Mouse (Mus musculus) ES-E14 (cell line): Measurements from ENCODE around the gene Eps8l1. TPM values are rescaled to one million over a fixed set of nuclear protein-coding genes. Genes with fewer than 3 reads are reported as not detected.

ENCODE experiments used
- DNase-seq: peaks from one replicate; pipeline ENCODE4 v3.0.0-alpha.2; 2013; ENCODE audit warnings: low read depth, low spot score
- H3K27ac ChIP-seq: 2 replicates; pipeline ENCODE4 v1.5.1; 2012; ENCODE audit warnings: low read depth, mild to moderate bottlenecking, low read length, moderate library complexity, mixed read lengths; ENCODE audit not compliant: poor library complexity, insufficient read depth, severe bottlenecking
- H3K36me3 ChIP-seq: 2 replicates; pipeline ENCODE4 v1.6.1; 2012; ENCODE audit warnings: mild to moderate bottlenecking, low read length, moderate library complexity, mixed read lengths; ENCODE audit not compliant: control insufficient read depth, poor library complexity, insufficient read depth, severe bottlenecking
- H3K4me1 ChIP-seq, 2 experiments: fragments of 150-350 bp in 1 of 2; sonication (generic) in 1 of 2; 2 replicates each; pipeline ENCODE4 v1.6.1; 2012; ENCODE audit warnings: low read length in 2 of 2, mild to moderate bottlenecking in 1 of 2, mixed read lengths in 1 of 2; ENCODE audit not compliant: control insufficient read depth in 2 of 2, insufficient read depth in 2 of 2, poor library complexity in 1 of 2
- H3K4me3 ChIP-seq, 2 experiments: fragments of 150-350 bp in 1 of 2; sonication (generic) in 1 of 2; 2 replicates each; pipeline ENCODE4 v1.5.1; 2012; ENCODE audit warnings: low read length in 2 of 2, low read depth in 1 of 2, mild to moderate bottlenecking in 1 of 2, mixed read lengths in 1 of 2; ENCODE audit not compliant: insufficient read depth in 1 of 2, poor library complexity in 1 of 2, severe bottlenecking in 1 of 2
- H3K9ac ChIP-seq: 2 replicates; pipeline ENCODE4 v1.6.1; 2012; ENCODE audit warnings: low read depth, mild to moderate bottlenecking, low read length, mixed read lengths; ENCODE audit not compliant: poor library complexity, insufficient read depth, severe bottlenecking
- H3K9me3 ChIP-seq: fragments of 150-350 bp; sonication (generic); 2 replicates; pipeline ENCODE4 v1.6.1; 2012; ENCODE audit warnings: low read depth, mild to moderate bottlenecking, low read length; ENCODE audit not compliant: control insufficient read depth, insufficient read depth
- CHD2 ChIP-seq: IDR thresholded peaks from 2 replicates; pipeline ENCODE4 v1.6.1; 2014; ENCODE audit warnings: mild to moderate bottlenecking, low read depth, low read length, inconsistent platforms
- HCFC1 ChIP-seq: IDR thresholded peaks from 2 replicates; pipeline ENCODE4 v1.6.1; 2012; ENCODE audit warnings: low read length, inconsistent platforms, borderline replicate concordance; ENCODE audit not compliant: insufficient read depth
- MAFK ChIP-seq: IDR thresholded peaks from 2 replicates; pipeline ENCODE4 v1.6.1; 2014; ENCODE audit warnings: mild to moderate bottlenecking, low read depth, low read length, inconsistent platforms; ENCODE audit not compliant: insufficient read depth
- ZC3H11A ChIP-seq: IDR thresholded peaks from 2 replicates; pipeline ENCODE4 v1.6.1; 2012; ENCODE audit warnings: low read depth, mild to moderate bottlenecking, inconsistent platforms, low read length, borderline replicate concordance
- ZNF384 ChIP-seq: IDR thresholded peaks from 2 replicates; pipeline ENCODE4 v1.6.1; 2012; ENCODE audit warnings: low read depth, low read length, inconsistent platforms
- in situ Hi-C, 2 experiments: fragments of 600-800 bp; cut with MboI; formaldehyde crosslinking; loops; one replicate each; pipeline ENCODE4 v1.15.1; 2025; ENCODE audit warnings: low sequenced_read_pairs in 2 of 2, inconsistent platforms in 1 of 2; ENCODE audit not compliant: unreplicated experiment in 2 of 2
- total RNA-seq: library from RNA; depleted of rRNA; stranded (reverse); fragments of 300-350 nt; gene quantifications from 2 replicates; pipeline ENCODE4 v1.2.3, GENCODE M21; 2012

The Eps8l1 gene
- total RNA-seq, 1 experiment, result 0.18 TPM

DNA sequence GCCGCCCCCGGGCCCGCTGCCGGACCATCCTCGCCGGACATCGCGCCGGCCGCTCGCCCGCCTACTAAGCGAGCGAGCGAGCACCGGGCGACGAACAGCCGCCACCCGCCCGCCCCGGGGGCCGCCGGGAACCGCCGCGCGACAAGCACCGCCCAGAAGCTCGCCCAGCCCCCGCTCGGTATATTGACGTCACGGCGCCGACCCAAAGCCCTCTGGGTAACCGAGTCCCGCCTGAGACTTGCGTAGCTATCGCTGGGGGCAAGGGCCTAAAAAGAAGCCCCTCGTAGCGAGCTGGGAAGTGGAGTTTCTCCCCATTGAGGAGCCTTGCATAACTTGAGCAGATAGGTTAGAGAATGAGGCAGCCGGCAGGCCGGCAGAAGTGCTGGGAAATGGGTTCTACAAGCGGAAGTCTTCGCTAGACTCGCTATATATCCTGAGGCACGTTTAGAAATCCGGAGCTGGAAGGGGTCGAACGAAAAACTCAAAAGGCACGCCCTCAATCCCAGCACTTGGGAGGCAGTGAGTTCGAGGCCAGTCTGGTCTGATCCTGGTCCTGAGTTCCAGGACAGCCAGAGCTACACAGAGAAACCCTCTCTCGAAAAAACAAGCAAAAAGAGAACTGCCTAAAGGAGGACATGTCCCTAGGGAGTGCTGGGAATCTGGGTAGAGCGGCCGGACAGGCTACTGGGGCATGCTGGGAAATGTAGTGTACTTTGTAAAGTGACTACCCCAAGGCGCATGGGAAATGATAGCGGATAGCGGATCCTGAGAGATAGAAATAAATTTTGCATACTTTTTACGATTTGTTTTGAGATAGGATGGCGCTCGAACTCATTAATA, 41.3 kb downstream of the Eps8l1 start, which contains the start of gene Ppp1r12c:
TSS of gene Ppp1r12c (minus strand) at position 123 of the 840 bp plus-strand sequence.
- Histone ChIP-seq H3K36me3 (peaks cover under 1% of the 10 kb centered on the region; the same call in 1 of the 2 replicates), H3K9me3 (no peaks in the 10 kb centered on the region), H3K27ac (peak within 1 kb of the TSS; percentile 56; the same call in 1 of the 2 replicates), H3K4me3 (peak within 1 kb of the TSS; percentile 92), H3K9ac (peak within 1 kb of the TSS; percentile 88), H3K4me1 (no peaks in the 10 kb centered on the region; a peak in 1 of 4 replicates)
- in situ Hi-C loops, result no loop called here
- TF ChIP-seq ZC3H11A (peak; percentile 69), ZNF384 (no peak), HCFC1 (peak; percentile 92)
- DNase-seq, result peak; percentile 82

GRCm38 (mm10) chr7:4502421-4503090, 42.1 kb downstream of the Eps8l1 start:
- H3K27ac ChIP-seq, result no peak overlapping the region
- no peaks in the 10 kb centered on the region for H3K9me3 ChIP-seq
- TF ChIP-seq HCFC1 (peak; percentile 76; the same call in 1 of the 2 replicates), ZNF384 (no peak), CHD2 (no peak)
- no peaks in the 10 kb centered on the region; the same call in 1 of the 2 replicates for H3K36me3 ChIP-seq
- peak overlapping the region; percentile 92 for H3K4me3 ChIP-seq
- DNase-seq, result no peak
- peak overlapping the region; percentile 53; the same call in 1 of the 2 replicates for H3K9ac ChIP-seq
- H3K4me1 ChIP-seq, result no peaks in the 10 kb centered on the region; a peak in 2 of 4 replicates
- in situ Hi-C loops, result no loop called here

DNA sequence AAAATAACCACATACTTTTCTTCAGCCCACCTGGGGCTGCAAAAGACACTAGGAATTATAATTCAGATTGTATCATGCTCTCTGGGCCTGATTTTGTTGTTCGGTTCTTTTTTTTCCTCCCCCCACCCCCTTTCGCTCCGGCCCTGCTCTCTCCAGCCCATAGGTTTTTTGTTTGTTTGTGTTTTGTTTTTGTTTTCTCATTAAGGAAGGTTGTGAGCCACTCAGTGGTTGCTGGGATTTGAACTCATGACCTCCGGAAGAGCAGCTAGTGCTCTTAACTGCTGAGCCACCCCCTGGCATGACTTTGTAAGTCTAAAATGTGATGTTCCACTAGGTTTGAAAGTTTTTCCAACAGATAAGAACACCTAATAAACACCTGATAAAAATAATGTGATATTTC, 42.6 kb downstream of the Eps8l1 start:
- Histone ChIP-seq H3K36me3 (no peaks in the 10 kb centered on the region), H3K9me3 (no peaks in the 10 kb centered on the region), H3K4me1 (no peaks in the 10 kb centered on the region; a peak in 3 of 4 replicates), H3K4me3 (no peak overlapping the region), H3K27ac (no peak overlapping the region), H3K9ac (no peak overlapping the region)
- TF ChIP-seq ZC3H11A (no peak), ZNF384 (no peak), MAFK (no peak), CHD2 (no peak), HCFC1 (no peak)
- no peak for DNase-seq
- in situ Hi-C loops, result no loop called here

DNA sequence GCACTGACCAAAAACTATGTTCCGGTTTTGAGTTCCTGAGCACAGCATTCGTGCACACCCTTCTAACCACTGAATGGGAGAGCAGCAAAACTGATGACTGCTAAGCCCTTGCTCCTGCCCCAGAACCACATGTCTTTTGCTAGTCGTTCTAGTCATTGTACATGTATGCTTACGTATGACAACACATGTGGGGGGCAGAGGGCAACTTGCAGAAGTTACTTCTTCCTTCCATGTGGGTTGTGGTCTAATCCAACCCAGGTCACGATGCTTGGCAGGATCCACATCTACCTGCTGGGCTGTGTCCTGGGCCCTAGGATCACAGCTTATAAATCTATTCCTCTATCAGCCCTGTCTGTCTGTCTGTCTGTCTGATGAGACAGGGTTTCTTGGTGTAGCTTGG, 43.4 kb downstream of the Eps8l1 start:
- in situ Hi-C loops, result no loop called here
- H3K9ac ChIP-seq, result no peak overlapping the region
- no peak overlapping the region for H3K4me3 ChIP-seq
- H3K27ac ChIP-seq, result no peak overlapping the region
- DNase-seq, result no peak
- no peaks in the 10 kb centered on the region for H3K36me3 ChIP-seq
- no peaks in the 10 kb centered on the region for H3K9me3 ChIP-seq
- H3K4me1 ChIP-seq, result peaks cover 0 to 7% of the 10 kb centered on the region in 2 experiments; a peak in 3 of 4 replicates
- no peak for TF ChIP-seq CHD2
- TF ChIP-seq ZNF384, result no peak
- TF ChIP-seq ZC3H11A, result no peak
- no peak for TF ChIP-seq HCFC1
- no peak for TF ChIP-seq MAFK
